Mouse (Mus musculus) megakaryocyte, embryonic 14.5 days (primary cell): ENCODE data around the gene Cdc42ep4. TPM values are rescaled to one million over a fixed set of nuclear protein-coding genes. Genes with fewer than 3 reads are reported as not detected.

Source experiments
- H3K27me3 ChIP-seq: replicated peaks from 2 replicates; pipeline ENCODE3; 2012; ENCODE audit warnings: inconsistent platforms
- H3K36me3 ChIP-seq: replicated peaks from 2 replicates; pipeline ENCODE3; 2012; ENCODE audit warnings: low read length, inconsistent platforms, mixed read lengths
- H3K4me1 ChIP-seq: 2 replicates; pipeline ENCODE4 v1.6.1; 2012; ENCODE audit warnings: inconsistent platforms
- H3K4me3 ChIP-seq: replicated peaks from 2 replicates; pipeline ENCODE3; 2012; ENCODE audit warnings: moderate library complexity, mild to moderate bottlenecking, inconsistent platforms
- H3K9me3 ChIP-seq: 2 replicates; pipeline ENCODE4 v1.6.1; 2012; ENCODE audit warnings: inconsistent platforms
- FLI1 ChIP-seq: IDR thresholded peaks from 2 replicates; pipeline ENCODE4 v1.6.1; 2012; ENCODE audit warnings: low read length, inconsistent platforms, mixed read lengths
- GATA1 ChIP-seq: IDR thresholded peaks from 3 replicates; pipeline ENCODE4 v1.6.1; 2012; ENCODE audit warnings: mixed read lengths, low read length, inconsistent platforms, borderline replicate concordance
- polyA plus RNA-seq: library from polyadenylated mRNA; stranded (reverse); fragments of >175 nt; gene quantifications from 2 replicates; pipeline ENCODE4 v1.2.3, GENCODE M21; 2012; ENCODE audit warnings: low replicate concordance; ENCODE audit not compliant: insufficient read depth

Cdc42ep4 gene
- polyA plus RNA-seq, 1 experiment, result 9.4 TPM

GRCm38 (mm10) chr11:113677378-113677777 is 74.3 kb downstream of the Cdc42ep4 start:
- Histone ChIP-seq H3K36me3 (peaks cover 69% of the 10 kb centered on the region), H3K9me3 (no peaks in the 10 kb centered on the region), H3K4me3 (peak overlapping the region; percentile 56), H3K27me3 (no peaks in the 10 kb centered on the region), H3K4me1 (peaks cover 69% of the 10 kb centered on the region)
- TF ChIP-seq FLI1, result no peak
- no peak for TF ChIP-seq GATA1

Other genes starting within 250 kb of the Cdc42ep4 start
- not detected in 2 replicates for gene Sstr2, start 132.5 kb downstream of the Cdc42ep4 start, polyA plus RNA-seq
- 28.4 and 32.8 TPM in 2 replicates for gene Cog1, start 102.7 kb downstream of the Cdc42ep4 start, polyA plus RNA-seq
- gene Slc39a11, start 101.8 kb downstream of the Cdc42ep4 start, polyA plus RNA-seq, result 20.6 and 67.1 TPM in 2 replicates
- 129 and 266 TPM in 2 replicates for gene Fam104a, start 67.7 kb downstream of the Cdc42ep4 start, polyA plus RNA-seq
- 5.2 TPM in 1 of 2 replicates, not detected in the other for gene D11Wsu47e, start 67.5 kb downstream of the Cdc42ep4 start, polyA plus RNA-seq
- gene Cpsf4l, start 41.9 kb downstream of the Cdc42ep4 start, polyA plus RNA-seq, result not detected in 2 replicates